Mouse (Mus musculus): ENCODE results near the gene Pde4a.
"Not testable (repeated sequence)": the region's sequence is repeated elsewhere in the genome, so short reads cannot be mapped to it uniquely, and the experiment has no call there.

Pde4a gene

GRCm38 (mm10) chr9:21244428-21245112 lies 79.1 kb downstream of the Pde4a start:
- DNase-seq (ENCODE audit: low read depth, low spot score) = peak; percentile 63

- peak; percentile 64 for DNase-seq (ENCODE audit: low read depth, low spot score)
Measured at GRCm38 (mm10) chr9:21245113-21245487, 79.6 kb downstream of the Pde4a start.

GRCm38 (mm10) chr9:21246342-21246741 lies 80.8 kb downstream of the Pde4a start:
- no peak for DNase-seq (ENCODE audit: low read depth, low spot score)

- no peak for DNase-seq (ENCODE audit: low read depth, low spot score)
Measured at GRCm38 (mm10) chr9:21248326-21248725, 82.8 kb downstream of the Pde4a start, which contains the start of gene S1pr5. Gene S1pr5 (minus strand): TSS chr9:21248443.

- peak; percentile 51 for DNase-seq (ENCODE audit: low read depth, low spot score)
Measured at GRCm38 (mm10) chr9:21249629-21250508, 84.4 kb downstream of the Pde4a start.

GRCm38 (mm10) chr9:21250509-21250908 lies 85.0 kb downstream of the Pde4a start:
- DNase-seq (ENCODE audit: low read depth, low spot score) = no peak

GRCm38 (mm10) chr9:21251116-21251735 lies 85.7 kb downstream of the Pde4a start:
- no peak for DNase-seq (ENCODE audit: low read depth, low spot score)

- DNase-seq (ENCODE audit: low read depth, low spot score) = no peak
Measured at GRCm38 (mm10) chr9:21254690-21255089, 89.2 kb downstream of the Pde4a start.

GRCm38 (mm10) chr9:21256349-21256748 lies 90.8 kb downstream of the Pde4a start:
- DNase-seq (ENCODE audit: low read depth, low spot score) = not testable (repeated sequence)

GRCm38 (mm10) chr9:21260491-21261040 lies 95.1 kb downstream of the Pde4a start:
- DNase-seq (ENCODE audit: low read depth, low spot score) = no peak

GRCm38 (mm10) chr9:21261831-21262230 lies 96.3 kb downstream of the Pde4a start:
- DNase-seq (ENCODE audit: low read depth, low spot score) = peak; percentile 70

All from R1 (cell line).